Mouse (Mus musculus): ENCODE data around the gene Dusp28. TPM values are rescaled to one million over a fixed set of nuclear protein-coding genes. Genes with fewer than 3 reads are reported as not detected.

Dusp28 gene
- total RNA-seq, 2 experiments from 2014 or later, result 15.3 to 15.7 TPM

- DNase-seq (ENCODE audit: low spot score in 2 of 2), result no peak
- intact Hi-C loops (cut with DNase I), result no loop called here
Measured at GRCm38 (mm10) chr1:92935054-92935962, 28.5 kb downstream of the Dusp28 start.

GRCm38 (mm10) chr1:92935977-92936376 is 29.2 kb downstream of the Dusp28 start:
- DNase-seq (ENCODE audit: low spot score in 2 of 2), result no peak
- intact Hi-C loops (cut with DNase I), result no loop called here

GRCm38 (mm10) chr1:92936467-92936866 is 29.7 kb downstream of the Dusp28 start:
- no peak for DNase-seq (ENCODE audit: low spot score in 2 of 2)
- intact Hi-C loops (cut with DNase I), result no loop called here

GRCm38 (mm10) chr1:92937797-92938196 is 31.0 kb downstream of the Dusp28 start:
- intact Hi-C loops (cut with DNase I), result no loop called here
- no peak for DNase-seq (ENCODE audit: low spot score in 2 of 2)

GRCm38 (mm10) chr1:92939746-92940145 is 33.0 kb downstream of the Dusp28 start:
- DNase-seq (ENCODE audit: low spot score in 2 of 2), result no peak
- intact Hi-C loops (cut with DNase I), result no loop called here

- intact Hi-C loops (cut with DNase I), result no loop called here
- no peak for DNase-seq (ENCODE audit: low spot score in 2 of 2)
Measured at GRCm38 (mm10) chr1:92943219-92943989, 36.6 kb downstream of the Dusp28 start.

GRCm38 (mm10) chr1:92947966-92948365 is 41.2 kb downstream of the Dusp28 start:
- intact Hi-C loops (cut with DNase I), result no loop called here
- no peak for DNase-seq (ENCODE audit: low spot score in 2 of 2)

GRCm38 (mm10) chr1:92949426-92949825 is 42.6 kb downstream of the Dusp28 start:
- DNase-seq (ENCODE audit: low spot score in 2 of 2), result no peak
- intact Hi-C loops (cut with DNase I), result no loop called here

- no peak for DNase-seq (ENCODE audit: low spot score in 2 of 2)
- intact Hi-C loops (cut with DNase I), result no loop called here
Measured at GRCm38 (mm10) chr1:92950607-92951006, 43.8 kb downstream of the Dusp28 start, which contains the start of gene Gpr35. Gpr35 (plus strand) TSS chr1:92950865.

- intact Hi-C loops (cut with DNase I), result no loop called here
- DNase-seq (ENCODE audit: low spot score in 2 of 2), result no peak
Measured at GRCm38 (mm10) chr1:92953641-92954040, 46.9 kb downstream of the Dusp28 start.

- intact Hi-C loops (cut with DNase I), result loop anchor here (2.0 kb wide), 1 partner anchor 54 kb away; no protein-coding TSS in a partner anchor
- peak; percentile 62 to 72 for DNase-seq (ENCODE audit: low spot score in 2 of 2)
Measured at GRCm38 (mm10) chr1:92956571-92957335, 50.0 kb downstream of the Dusp28 start.

Other genes starting within 250 kb of the Dusp28 start
- gene Gpc1, start 75.3 kb upstream of the Dusp28 start, total RNA-seq (2021), result 10 to 100 TPM; 78.7 to 81.8 TPM
- gene Ankmy1, start 4.1 kb upstream of the Dusp28 start, total RNA-seq (2021), result under 1 TPM; 0.32 to 0.45 TPM
- gene Rnpepl1, start 3.8 kb downstream of the Dusp28 start, total RNA-seq (2021), result 10 to 100 TPM; 33.4 to 36.4 TPM
- 10 to 100 TPM; 38.3 to 40.0 TPM for gene Capn10, start 27.4 kb downstream of the Dusp28 start, total RNA-seq (2021)
- gene Gpr35, start 43.9 kb downstream of the Dusp28 start, total RNA-seq (2021), result under 1 TPM in 1 of 2 experiments, not detected in 1; 0.77 TPM
- not detected for gene Aqp12, start 99.4 kb downstream of the Dusp28 start, total RNA-seq (2021)
- 100 to 1,000 TPM; 731 to 734 TPM for gene Kif1a, start 195.0 kb downstream of the Dusp28 start, total RNA-seq (2021)
- not detected for gene Agxt, start 228.3 kb downstream of the Dusp28 start, total RNA-seq (2021)